Mouse (Mus musculus): ENCODE data around the gene Myo19. TPM values are rescaled to one million over a fixed set of nuclear protein-coding genes. Genes with fewer than 3 reads are reported as not detected.
A peak's percentile ranks its signal among the peaks of the same experiment; 100 is the strongest.
"Not testable (repeated sequence)": the region's sequence is repeated elsewhere in the genome, so short reads cannot be mapped to it uniquely, and the experiment has no call there.

The Myo19 gene
- total RNA-seq (2022) = 10 to 100 TPM in 1 of 4 experiments, 1 to 10 TPM in 3; 8.5 to 14.4 (median 9.0) TPM

DNA sequence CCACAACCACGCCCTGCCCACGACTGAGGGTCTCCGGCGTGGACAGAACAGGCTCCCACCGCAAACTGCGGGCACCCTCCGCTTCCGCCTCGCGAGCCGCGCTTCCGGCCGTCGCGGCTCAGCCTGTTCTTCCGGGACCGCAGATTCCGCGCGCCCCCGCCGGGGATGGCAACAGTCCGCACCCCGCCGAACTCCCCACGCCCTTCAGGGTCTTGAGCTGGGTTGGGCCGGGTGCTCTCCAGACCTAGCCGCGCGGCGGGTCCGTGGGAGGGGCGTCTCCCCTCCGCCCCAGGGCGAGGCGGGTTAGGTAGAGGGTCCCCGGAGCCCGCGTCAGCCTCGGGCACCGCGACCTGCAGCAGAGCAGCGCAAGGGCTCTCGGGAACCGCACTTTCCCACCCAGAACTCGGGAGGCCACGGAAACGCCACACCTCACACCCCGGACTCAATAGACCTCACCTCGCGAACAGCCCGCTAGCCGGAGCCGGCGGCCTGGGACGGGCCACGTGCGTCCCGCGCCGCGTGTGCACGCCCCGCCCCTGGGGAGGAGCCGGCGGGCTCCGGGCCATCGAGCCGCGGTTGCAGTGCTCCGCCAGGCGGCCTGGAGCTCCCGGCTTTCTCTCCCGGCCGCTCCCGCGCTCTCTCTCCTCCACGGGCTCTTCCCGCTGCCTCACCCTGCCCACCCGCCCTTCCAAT lies at the start of gene Myo19, which contains the start of gene Pigw:
Myo19 (plus strand) TSS at position 377 of the 693 bp plus-strand sequence.
Pigw (minus strand) TSS at position 514 of the 693 bp plus-strand sequence.
- DNase-seq (ENCODE audit: low spot score in 2 of 2) = peak; percentile 44 to 57

DNA sequence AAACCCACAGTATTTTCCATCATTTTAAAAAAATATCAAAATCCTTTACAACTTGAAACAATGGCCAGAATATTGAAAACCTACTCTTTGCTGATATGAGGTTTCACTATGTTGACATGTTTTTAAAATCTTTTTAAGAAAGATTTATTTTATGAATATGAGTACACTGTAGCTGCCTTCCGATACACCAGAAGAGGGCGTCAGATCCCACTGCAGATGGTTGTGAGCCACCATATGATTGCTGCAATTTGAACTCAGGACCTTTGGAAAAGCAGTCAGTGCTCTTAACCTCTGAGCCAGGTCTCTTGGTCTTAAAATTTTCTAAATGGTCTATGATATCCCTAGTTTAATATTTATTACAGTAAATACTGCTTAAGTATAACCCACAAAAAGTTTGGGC lies 40.6 kb upstream of the Myo19 start:
- DNase-seq (ENCODE audit: low spot score in 2 of 2) = no peak

DNA sequence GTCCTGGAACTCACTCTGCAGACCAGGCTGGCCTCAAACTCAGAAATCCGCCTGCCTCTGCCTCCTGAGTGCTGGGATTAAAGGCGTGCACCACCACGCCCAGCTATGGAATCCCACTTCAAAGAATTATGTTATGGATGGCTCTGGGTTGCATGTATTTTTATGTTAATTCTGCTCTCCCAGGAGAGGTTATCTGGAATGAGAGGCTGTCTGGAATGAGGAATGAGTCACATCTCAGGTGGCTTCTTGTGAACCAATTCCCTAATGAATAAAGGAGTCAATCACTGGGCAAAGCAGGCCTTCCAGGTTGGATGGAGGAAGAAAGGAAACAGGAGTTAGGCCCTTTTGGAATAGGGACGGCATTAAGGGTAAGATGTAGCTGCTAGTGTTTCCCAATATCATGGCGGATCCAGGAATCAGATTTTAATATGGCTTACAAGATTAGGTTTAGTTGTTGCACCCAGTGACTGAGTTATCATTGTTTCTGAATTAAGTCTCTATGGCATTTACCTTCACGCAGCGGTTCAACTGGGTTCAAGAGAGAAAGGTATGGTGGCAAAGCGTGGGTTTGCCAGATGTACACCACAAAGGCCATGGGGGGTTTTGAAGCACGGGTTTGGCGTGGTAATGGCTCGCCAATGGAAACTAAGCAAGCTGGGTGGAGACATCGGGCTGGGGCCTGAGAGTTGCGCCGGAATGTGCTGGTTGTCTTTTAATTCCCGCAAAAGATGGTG lies 33.0 kb upstream of the Myo19 start:
- DNase-seq (ENCODE audit: low spot score in 2 of 2) = no peak

- no peak for DNase-seq (ENCODE audit: low spot score in 2 of 2)
These were observed 32.4 kb upstream of the Myo19 start for GRCm38 (mm10) chr11:84847475-84848090.

DNA sequence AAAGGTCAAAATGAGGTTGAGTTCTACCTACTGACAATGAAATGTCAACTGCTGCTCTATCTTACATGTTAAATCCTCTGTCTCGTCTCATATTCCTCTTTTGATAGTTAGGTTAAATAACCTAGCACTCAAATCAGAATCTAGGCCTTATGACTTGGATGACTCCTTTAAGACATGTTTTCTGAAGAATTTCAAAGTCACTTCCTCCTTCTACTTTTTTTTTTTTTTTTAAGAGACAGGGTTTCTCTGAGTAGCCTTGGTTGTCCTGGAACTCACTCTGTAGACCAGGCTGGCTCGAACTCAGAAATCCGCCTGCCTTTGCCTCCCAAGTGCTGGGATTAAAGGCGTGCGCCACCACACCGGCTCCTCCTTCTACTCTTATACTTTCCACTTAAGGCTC lies 24.7 kb upstream of the Myo19 start:
- DNase-seq (ENCODE audit: low spot score in 2 of 2) = no peak

DNA sequence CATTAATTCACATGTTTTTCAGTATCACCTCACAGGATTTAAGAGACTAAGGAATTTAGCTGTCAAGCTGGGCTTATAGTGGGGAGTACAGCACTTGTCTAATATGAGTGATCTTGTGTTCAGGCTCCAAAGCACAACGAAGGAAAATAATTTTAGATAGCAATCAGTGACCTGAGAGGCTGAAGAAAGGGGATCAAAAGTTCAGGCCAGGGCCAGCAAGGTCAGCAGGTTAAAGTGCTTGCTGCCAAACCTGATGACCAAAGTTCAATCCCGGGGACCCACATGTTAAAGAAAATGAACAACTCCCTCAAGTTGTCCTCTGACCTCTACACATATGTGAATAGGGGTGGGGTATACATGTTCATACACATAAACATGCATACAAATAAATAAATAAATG lies 14.7 kb upstream of the Myo19 start:
- no peak for DNase-seq (ENCODE audit: low spot score in 2 of 2)

- DNase-seq (ENCODE audit: low spot score in 2 of 2) = no peak
These were observed 12.4 kb upstream of the Myo19 start for GRCm38 (mm10) chr11:84867586-84867985.

DNA sequence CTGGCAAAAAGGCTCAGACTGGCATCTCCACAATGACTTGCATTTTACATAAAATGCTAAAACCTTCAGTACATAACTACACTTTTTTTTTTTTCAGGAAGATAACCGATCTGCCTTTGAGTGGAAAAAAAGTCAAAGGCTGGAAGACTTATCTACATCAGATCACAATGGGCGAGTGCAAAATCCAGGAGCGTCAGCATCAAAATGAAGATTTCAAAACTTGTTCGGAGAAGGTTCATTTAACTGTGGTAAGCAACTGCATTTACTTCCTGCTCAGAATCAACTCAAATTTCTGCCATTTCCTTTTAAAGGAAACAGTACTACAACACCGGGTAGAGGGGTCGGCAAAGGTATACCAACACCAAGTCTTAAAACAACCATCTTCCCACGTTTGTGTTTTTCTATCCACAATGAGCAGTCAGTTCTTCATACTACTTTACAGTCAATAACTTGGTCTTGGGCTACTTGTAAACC lies 11.1 kb upstream of the Myo19 start:
- no peak for DNase-seq (ENCODE audit: low spot score in 2 of 2)

DNA sequence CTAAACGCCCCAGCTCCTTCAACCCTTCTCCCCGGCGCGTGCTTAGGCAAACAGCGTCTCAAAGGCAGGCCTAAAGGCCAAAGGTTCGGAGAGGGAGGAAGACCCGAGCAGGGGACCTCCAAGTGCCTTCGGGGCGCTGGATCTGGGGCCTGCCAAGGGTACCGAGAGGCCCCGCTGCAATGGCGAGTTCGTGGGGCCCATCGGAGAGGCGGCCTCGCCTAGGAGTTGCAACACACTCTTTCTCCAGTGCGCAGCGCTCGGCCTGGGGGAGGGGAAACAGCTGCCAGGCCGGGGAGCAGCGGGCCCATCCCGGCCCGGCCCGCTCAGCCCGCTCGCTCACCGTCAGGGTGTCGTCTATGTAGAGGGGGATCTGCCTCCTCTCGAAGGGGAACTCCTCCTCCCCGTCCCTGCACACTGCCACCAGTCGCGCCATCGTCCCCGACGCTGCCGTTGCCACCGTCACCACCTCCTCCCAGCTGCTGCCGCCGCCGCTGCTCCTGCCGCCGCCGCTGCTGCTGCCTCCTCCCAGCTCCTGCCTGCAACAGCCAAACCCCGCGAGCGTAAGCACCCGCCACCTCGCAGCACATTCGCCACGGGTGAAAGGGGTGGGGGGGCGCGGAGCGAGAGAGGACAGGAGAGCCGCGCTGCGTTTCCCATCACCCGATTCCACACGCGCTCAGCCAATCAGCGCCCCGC lies 10.3 kb upstream of the Myo19 start:
- DNase-seq (ENCODE audit: low spot score in 2 of 2) = peak; percentile 90 to 93

DNA sequence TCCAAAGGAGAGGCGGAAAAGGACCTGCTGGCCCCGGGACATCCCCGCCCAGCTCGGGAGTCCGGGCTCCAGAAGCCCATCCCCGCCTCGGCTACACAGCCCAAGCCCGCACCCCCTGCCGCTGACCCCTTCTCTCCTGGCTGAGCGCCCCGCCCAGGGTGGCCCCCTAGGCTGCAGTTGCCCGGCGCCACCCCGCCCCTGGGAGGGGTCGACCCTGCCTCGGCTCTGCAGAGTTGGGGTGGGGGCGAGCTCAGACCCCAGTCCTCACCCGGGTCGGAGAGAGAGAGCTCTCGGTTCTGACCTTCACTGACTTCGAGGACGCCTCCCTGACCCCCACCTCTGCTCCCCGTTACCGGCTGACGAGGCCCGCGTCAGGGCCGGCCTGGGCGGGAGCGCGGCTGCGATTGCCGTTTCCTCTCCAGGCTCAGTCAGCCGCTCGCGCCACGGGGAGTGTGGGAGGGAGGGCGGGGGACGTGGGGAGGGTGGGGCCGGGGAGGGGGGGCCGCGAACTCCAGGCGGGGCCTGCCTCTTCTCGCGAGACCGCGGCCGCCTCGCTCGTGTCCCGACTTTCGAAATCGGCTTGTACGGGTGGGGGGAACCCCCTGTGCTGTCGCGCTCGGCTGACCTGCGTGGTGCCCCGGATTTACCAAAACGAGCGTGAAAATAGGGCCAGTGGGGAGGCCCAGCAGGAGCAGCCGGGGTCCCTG lies 9.5 kb upstream of the Myo19 start, which contains the start of gene Ggnbp2:
Ggnbp2 (minus strand) TSS at position 481 of the 707 bp plus-strand sequence.
- peak; percentile 85 to 88 for DNase-seq (ENCODE audit: low spot score in 2 of 2)

DNA sequence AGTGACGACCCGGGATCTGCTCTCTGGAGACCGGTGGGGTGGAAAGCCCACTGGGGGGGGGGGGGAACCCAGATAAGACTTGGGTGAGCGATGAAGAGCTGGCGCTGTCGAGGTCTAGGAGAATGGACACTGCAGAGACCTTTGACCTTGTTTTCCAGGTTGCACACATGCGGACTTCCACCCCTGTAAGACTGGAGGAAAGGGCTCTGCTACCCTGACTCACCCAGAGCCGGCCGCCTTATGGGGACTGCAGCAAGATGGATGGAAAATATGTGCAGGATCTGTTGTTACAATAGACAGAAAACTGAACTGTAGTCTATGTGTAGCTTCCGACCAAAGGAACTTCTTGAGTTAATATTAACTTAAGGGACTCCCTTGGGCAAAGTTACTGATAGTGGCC lies 8.9 kb upstream of the Myo19 start:
- DNase-seq (ENCODE audit: low spot score in 2 of 2) = no peak

GRCm38 (mm10) chr11:84871548-84872069 lies 8.3 kb upstream of the Myo19 start:
- DNase-seq (ENCODE audit: low spot score in 2 of 2) = no peak

DNA sequence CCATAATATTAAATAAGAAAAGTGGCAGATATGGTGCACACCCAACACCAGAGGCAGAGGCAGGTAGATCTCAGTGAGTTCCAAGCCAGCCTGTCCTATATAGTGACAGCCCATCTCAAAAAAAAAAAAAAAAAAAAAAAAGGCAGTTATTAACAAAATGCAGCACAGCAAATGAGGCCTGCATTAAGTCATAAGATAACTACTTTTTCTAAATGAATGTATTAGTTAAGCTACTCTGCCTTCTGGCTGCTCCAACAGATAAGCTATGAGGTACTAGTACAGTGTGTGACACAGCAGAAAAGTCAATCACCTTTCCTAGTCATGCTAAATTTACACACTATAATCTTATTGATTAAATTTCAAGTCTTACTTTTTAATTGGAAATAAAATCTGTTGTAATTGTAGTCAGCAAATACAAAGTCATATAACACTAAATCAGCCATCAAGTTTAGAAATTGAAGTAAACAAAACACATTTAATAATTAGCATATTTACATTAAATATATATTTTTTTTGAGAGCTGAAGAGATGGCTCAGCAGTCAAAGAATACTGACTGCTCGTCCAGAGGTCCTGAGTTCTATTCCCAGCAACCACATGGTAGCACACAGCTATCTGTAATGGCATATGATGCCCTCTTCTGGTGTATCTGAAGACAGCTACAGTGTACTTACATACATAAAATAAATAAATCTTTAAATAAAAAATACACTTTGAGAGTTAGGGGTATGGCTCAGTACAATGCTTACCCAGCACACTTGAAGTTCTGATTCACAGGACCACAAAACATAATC lies 6.7 kb upstream of the Myo19 start:
- no peak for DNase-seq (ENCODE audit: low spot score in 2 of 2)

GRCm38 (mm10) chr11:84876020-84876419 lies 3.9 kb upstream of the Myo19 start:
- not testable (repeated sequence) for DNase-seq (ENCODE audit: low spot score in 2 of 2)

- no peak for DNase-seq (ENCODE audit: low spot score in 2 of 2)
These were observed 759 bp upstream of the Myo19 start for GRCm38 (mm10) chr11:84879007-84879771.

- DNase-seq (ENCODE audit: low spot score in 2 of 2) = peak in 1 of 2 experiments; percentile 25
These were observed 565 bp downstream of the Myo19 start for GRCm38 (mm10) chr11:84880465-84880961.

GRCm38 (mm10) chr11:84880971-84881370 lies 1.0 kb downstream of the Myo19 start:
- no peak for DNase-seq (ENCODE audit: low spot score in 2 of 2)

- DNase-seq (ENCODE audit: low spot score in 2 of 2) = no peak
These were observed 2.4 kb downstream of the Myo19 start for GRCm38 (mm10) chr11:84882346-84882745.

GRCm38 (mm10) chr11:84885238-84885637 lies 5.3 kb downstream of the Myo19 start:
- no peak for DNase-seq (ENCODE audit: low spot score in 2 of 2)
